Mouse (Mus musculus) c-Kit-positive CD71-negative TER-119-negative erythroid progenitor cells, embryonic 14.5 days (primary cell): ENCODE data around the gene Eid2.

Experiments used
- DNase-seq: peaks from one replicate; pipeline ENCODE4 v3.0.0-alpha.2; 2013; ENCODE audit warnings: low read depth

Eid2 gene

DNA sequence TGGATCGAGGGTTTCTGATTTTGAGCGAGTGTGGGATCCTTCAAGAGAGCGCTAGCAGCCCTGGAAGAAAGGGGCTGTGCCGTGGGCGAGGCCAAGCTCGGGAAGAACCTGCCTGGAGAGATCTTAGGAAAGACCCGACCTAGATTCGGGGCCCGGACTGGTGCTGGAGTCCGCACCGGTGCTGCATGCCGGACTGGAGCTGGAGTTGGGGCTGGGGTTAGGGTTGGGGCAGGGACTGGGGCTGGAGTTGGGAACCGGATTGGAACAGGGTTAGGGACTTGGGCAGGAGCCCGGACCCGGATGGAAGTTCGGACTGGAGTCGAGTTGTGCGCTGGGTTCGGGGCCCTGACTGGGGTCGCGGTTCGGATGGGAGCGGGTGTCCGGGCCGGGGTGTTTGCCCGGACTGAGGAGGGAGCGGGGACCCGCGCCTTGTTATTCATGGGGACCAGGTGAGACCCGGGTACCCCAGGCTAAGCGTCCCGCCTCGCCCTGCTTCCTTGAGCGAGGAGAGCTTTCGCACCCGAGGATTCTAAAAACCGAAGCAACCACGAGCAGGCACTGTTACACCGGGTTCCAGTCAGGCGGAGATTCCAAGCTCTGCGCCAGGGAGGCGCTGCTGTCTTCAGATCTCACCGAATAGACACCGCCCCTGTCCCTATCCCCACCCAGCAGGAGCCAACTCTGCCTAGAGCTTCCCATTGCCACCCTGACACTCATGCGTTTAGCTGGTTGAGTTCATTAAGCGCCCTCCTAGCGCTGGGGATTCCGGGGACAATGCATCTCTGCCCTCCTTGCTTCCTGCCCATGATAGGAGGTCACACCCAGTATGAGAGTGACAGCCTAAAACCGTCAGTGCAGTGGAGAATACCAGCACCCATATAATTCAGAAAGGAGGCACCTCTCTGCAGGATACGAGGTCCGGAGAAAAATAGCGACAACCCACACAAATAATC lies 23.2 kb downstream of the Eid2 start, which contains the start of gene Selenov:
TSS of gene Selenov (minus strand) at position 549 of the 953 bp plus-strand sequence.
- DNase-seq: no peak

DNA sequence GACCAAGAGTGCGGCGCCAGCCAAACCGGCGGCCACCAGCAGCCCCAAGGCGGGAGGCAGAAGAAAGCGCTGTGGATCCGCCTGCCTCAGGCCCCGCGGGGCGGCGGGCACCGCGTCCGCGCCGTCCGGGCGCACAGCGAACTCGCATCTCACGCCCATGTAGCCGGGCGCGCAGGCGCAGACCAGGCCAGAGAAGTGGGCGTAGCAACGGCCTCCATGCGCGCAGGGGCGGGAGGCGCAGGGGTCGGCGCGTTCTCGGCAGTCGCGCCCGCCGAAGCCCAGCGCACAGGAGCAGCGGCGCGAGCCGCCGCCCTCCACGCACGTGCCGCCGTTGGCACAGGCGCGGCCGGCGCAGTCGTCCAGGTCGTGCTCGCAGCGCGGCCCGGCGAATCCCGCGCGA lies 26.8 kb downstream of the Eid2 start:
- DNase-seq: no peak

DNA sequence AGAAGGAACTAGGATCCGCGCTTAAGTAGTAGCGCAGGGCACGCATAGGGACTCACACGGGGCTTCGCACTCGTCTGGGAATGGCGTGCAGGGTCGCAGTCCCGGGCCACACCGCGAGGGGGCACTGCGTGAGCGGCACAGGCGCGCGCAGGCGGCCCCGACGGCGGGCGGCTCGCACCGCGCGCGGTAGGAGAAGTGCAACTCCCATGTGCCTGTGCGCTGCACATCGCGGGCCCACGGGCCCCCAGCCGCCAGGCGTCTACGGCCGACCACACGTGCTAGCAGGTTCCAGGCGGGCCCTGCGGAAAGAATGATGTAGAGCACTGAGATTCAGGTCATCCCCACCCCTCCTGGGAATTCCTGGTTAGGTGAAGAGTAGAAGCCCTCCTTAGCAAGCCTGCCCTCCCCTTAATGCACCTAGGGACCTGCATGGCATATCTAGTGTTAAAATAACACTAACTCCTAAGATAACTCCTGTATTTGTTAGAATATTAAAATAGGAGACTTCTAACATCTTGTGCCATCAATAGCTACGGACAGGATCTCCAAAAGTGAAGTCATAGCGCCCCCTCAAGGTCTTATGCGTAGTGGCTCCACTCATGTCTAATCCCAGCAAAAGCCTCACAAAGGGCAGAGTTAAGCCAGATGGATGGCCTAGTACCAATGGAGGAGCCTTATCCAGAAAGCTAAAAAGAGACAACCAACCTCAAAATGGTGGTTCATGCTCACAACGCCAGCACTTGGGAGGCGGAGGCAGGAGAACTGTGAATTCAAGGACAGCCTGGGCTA lies 31.4 kb downstream of the Eid2 start:
- peak; percentile 74 for DNase-seq

DNA sequence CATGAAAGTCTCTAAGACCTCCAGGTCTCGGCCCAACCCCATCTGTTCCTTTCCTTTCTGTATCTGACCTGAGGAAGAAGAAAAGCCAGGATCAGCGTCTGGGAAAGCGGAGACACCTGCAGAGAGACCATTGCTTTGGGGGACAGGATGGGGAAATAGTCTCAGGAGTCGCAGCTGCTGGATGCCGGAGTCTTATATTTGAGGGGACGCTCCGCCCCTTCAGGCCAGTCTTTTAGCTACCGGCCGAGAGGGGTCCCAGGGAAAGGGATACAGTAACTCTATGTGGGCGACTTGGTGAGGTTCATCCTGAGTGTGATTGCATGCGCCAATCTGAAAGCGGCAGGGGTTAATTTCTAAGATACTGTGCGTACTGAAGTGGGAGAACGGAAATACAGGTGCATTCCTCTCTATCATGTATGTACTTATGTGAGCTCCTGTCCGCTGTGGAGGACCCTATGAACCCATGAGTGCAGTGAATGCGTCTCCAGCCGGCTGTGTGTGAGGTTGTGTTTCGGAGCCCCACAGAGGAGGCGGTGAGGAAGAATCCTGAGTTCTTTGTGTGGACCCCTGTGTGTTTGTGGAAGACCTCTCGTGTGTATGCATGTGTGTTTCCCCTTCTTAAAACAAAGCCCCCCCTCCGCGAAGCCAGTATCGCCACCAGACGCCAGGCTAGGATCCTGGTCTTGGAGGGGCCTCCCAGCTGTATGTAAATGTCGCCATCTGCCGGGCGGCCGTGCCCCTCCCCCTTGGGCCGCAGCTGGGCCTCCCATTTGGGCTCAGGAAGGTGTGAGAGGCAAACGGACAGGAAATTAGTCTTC lies 34.1 kb downstream of the Eid2 start, which contains the start of gene Dll3:
TSS of gene Dll3 (minus strand) at position 623 of the 818 bp plus-strand sequence.
- DNase-seq: peak; percentile 42

DNA sequence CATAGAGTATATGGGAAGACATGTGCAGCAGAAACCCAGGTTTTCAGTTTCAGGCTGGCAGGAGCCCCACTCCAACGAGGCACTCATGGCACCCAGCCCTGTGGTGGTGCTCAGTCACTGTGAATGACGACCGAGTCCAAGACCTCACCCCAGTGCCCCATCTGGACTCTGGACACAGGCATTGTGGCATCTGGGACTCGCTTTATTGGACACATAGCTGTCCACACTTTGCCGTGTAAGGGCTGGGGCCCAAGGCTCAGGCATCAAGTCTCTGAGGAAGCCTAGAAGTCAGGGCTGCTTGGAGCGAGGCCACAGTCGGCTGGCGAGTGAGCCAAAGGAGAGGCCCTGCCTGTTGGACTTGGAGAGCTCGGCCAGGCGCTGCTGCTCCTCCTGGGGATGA lies 38.0 kb downstream of the Eid2 start:
- DNase-seq: no peak

DNA sequence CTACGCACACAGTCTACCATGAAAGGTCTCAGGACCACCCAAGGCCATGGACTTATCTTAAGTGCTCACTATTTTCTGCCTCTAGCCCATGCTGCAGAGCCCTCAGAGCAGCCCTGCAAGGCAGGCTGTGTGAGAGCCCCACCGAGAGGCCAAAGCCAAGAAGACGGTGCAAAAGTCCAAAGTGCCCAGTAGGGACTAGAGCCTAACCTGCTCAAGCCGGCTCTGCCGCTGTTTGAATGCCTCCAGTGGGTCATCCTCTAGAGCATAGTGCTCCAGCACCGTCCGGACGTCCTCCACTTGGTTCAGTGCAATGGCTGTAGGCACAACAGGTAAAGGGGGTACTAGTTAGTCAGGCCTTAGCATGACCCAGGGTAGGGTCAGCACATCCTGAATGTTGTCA lies 38.5 kb downstream of the Eid2 start:
- DNase-seq: no peak

DNA sequence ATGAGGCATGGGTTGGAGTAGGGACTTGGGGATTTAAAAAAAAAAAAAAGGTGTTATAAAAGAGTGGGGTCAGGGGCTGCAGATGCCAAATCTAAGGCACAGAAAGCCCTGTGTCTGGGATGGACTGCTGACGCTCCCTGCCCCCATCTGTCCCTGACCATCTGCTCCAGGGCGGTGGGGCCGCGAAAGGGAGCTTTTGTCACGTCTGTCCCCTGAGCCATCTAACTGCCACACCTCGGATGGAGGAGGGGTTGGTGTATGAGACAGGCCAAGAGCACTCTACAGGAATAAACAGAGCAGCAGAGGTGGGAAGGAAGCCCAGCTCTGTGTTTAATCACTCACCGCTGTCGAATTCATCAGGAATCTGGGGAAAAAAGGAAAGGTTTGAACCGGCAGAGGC lies 42.1 kb downstream of the Eid2 start:
- no peak for DNase-seq

DNA sequence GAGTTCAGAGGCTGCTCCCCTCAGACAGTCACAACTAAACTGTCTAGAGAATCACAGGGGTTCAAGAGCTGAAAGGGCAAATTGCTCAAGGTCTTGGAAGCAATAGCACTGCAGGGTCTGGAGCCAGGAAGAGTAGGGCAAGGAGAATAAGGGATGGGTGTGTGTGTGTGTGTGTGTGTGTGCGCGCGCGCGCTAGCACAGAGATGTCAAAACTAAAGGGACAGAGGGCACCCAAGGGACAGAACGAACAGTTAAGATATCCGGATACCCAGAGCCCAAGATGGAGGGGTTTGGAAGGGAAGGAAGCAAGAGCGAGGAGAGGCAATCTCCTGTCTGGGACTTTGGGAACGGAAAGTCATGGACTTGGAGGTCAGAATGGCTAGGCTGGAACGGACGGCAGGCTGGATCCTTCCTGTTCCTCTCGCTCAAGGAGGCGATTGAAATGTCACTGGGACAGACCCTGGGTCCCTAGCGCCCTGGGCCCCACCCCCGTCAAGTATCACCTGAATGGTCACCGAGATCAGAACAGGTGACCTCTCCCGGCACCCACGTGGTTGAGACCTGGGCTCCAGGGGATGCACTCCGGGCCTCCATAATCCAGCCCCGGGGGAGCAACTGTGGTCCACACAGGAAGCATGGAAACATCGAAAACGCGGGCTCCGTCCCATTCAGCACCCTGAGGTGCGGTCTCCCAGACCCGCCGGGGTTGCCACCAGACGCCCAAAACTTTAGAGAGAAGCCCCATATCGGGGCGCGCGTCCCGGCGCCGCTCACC lies 43.7 kb downstream of the Eid2 start:
- DNase-seq: no peak

DNA sequence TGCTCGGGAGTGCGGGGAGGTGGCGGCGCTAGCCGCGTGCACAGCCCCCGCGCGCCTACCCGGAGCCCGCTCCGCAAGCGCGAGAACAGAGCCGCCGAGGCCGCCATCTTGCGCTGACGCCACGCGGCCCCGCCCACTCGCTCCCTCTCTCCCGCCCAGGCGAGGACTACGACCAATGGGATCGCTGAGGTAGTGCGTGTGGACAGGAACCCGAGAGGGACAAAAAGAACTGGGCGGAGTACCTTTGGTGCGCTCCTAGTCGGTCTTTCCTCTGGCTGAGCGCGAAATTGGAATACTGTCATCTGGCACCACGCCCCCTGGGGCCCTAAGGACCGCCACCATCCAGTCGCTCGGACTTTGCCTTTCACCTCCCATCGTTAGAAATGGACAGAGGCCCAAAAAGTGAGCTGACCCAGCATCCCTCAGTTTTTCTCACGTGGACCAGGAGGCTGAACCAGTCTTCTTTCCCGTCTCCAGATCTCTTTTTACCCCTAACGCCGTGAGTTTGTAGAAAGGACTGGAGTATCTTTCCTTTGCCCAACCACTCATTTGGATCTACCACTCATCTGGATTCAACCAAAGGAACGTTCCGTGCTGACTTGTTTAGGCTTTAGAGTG lies 44.4 kb downstream of the Eid2 start, which contains the start of gene Timm50:
TSS of gene Timm50 (minus strand) at position 147 of the 618 bp plus-strand sequence.
- peak; percentile 96 for DNase-seq

DNA sequence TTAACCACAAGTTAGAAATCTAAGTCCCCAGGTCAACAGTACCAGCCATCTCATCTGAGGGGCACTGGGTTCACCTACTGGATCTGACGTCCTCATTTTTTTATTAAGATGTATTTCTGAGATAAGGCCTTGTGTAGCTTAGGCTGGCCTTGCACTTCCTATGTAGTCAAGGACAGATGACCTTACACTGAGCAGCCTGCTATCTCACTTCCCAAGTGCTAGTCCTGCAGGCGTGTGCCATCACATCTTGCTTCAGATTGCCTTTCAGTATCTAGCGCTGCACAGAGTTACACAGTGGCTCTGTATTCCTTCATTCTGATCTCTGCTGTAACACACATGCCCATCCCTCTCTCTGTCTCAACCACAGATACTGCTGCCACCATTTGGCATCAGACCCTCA lies 50.4 kb downstream of the Eid2 start:
- DNase-seq: no peak

DNA sequence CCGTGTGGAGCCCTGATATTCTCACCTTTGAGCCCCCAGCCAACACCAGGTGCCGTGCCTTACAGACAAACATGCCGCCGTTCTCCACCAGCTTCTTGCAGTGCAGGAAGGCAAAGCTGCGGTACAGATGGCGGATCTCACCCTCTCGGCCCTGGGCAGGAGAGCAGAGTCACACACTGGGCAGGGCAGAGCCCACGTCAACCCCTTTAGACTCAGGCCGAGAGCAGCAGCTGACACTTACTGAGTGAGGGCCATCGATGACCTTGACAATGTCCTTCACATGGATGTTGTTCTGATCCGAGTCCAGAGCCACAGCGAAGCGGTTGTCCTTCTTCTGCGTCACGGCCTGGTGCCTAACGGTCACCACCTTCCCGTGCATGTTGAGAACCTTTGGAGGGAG lies 51.0 kb downstream of the Eid2 start:
- no peak for DNase-seq
